8 mouse cellular contexts compared by ENCODE assay signal in genomic region chr7:16843441-16844171, GRCm38 (mm10). TPM values are rescaled to one million over a fixed set of nuclear protein-coding genes. Genes with fewer than 3 reads are reported as not detected.
DNase-seq lines count a peak whose midpoint lies in the region; ATAC-seq lines count a peak whose summit lies in the region.

No protein-coding gene starts in this region.

- H3K4me2 ChIP-seq in forebrain, embryonic 15.5 days (replicated peaks): peak overlapping the region; percentile 99
- H3K4me2 ChIP-seq in intestine, embryonic 14.5 days (ENCODE audit: low read length): peak overlapping the region; percentile 95
- H3K4me2 ChIP-seq in liver, embryonic 16.5 days (ENCODE audit: low read depth, low read length): peak overlapping the region; percentile 98
- H3K4me2 ChIP-seq in neural tube, embryonic 12.5 days (replicated peaks): peak overlapping the region; percentile 97

- H3K9me3 ChIP-seq in forebrain, embryonic 15.5 days: no peaks in the 10 kb centered on the region
- H3K9me3 ChIP-seq in intestine, embryonic 14.5 days (ENCODE audit: control insufficient read depth, low read length): no peaks in the 10 kb centered on the region
- no peaks in the 10 kb centered on the region for H3K9me3 ChIP-seq in liver, embryonic 16.5 days (replicated peaks; ENCODE audit: control insufficient read depth, low read length)
- H3K9me3 ChIP-seq in neural tube, embryonic 12.5 days: no peaks in the 10 kb centered on the region

- H3K4me3 ChIP-seq in forebrain, embryonic 15.5 days: peak overlapping the region; percentile 60
- H3K4me3 ChIP-seq in intestine, embryonic 14.5 days (ENCODE audit: low read depth, low read length): peak overlapping the region; percentile 58
- H3K4me3 ChIP-seq in liver, embryonic 16.5 days (ENCODE audit: low read depth, low read length): peak overlapping the region; percentile 78
- peak overlapping the region; percentile 56 for H3K4me3 ChIP-seq in neural tube, embryonic 12.5 days

- DNase-seq in urinary bladder, postnatal 14 days (ENCODE audit: low spot score): peak; percentile 56
- no peak for DNase-seq in urinary bladder, adult 2 months (ENCODE audit: low spot score)
- DNase-seq in intestine, embryonic 14.5 days (ENCODE audit: low spot score): peak; percentile 66
- no peak for DNase-seq in ovary, adult 18-20 months (ENCODE audit: low spot score)
- DNase-seq in gastrocnemius, postnatal 4 days (ENCODE audit: low spot score in 2 of 2): no peak

- H3K36me3 ChIP-seq in forebrain, embryonic 15.5 days: peaks cover 22% of the 10 kb centered on the region
- peaks cover 31% of the 10 kb centered on the region for H3K36me3 ChIP-seq in intestine, embryonic 14.5 days (ENCODE audit: control insufficient read depth, insufficient read depth, low read length)
- H3K36me3 ChIP-seq in liver, embryonic 16.5 days (ENCODE audit: control insufficient read depth, insufficient read depth): peaks cover 8% of the 10 kb centered on the region
- peaks cover 38% of the 10 kb centered on the region for H3K36me3 ChIP-seq in neural tube, embryonic 12.5 days

- H3K27ac ChIP-seq in forebrain, embryonic 15.5 days (replicated peaks): peak overlapping the region; percentile 70
- H3K27ac ChIP-seq in intestine, embryonic 14.5 days (ENCODE audit: low read depth): peak overlapping the region; percentile 57
- H3K27ac ChIP-seq in liver, embryonic 16.5 days (ENCODE audit: low read length): peak overlapping the region; percentile 72
- no peak overlapping the region for H3K27ac ChIP-seq in neural tube, embryonic 12.5 days

- no peaks in the 10 kb centered on the region for H3K27me3 ChIP-seq in forebrain, embryonic 15.5 days
- no peaks in the 10 kb centered on the region for H3K27me3 ChIP-seq in intestine, embryonic 14.5 days (replicated peaks; ENCODE audit: control insufficient read depth, insufficient read depth, low read length)
- no peaks in the 10 kb centered on the region for H3K27me3 ChIP-seq in liver, embryonic 16.5 days (ENCODE audit: control insufficient read depth, insufficient read depth, low read depth, low read length)
- H3K27me3 ChIP-seq in neural tube, embryonic 12.5 days (replicated peaks): no peaks in the 10 kb centered on the region

- peak overlapping the region; percentile 72 for H3K9ac ChIP-seq in forebrain, embryonic 15.5 days (replicated peaks)
- H3K9ac ChIP-seq in intestine, embryonic 14.5 days (ENCODE audit: low read length): peak overlapping the region; percentile 58
- peak overlapping the region; percentile 82 for H3K9ac ChIP-seq in liver, embryonic 16.5 days (ENCODE audit: low read depth, low read length)
- H3K9ac ChIP-seq in neural tube, embryonic 12.5 days: peak overlapping the region; percentile 76

- ATAC-seq in forebrain, embryonic 15.5 days (replicated peaks): 0 out of 2 replicates have a peak, but pooled peaks have one; percentile 5
- no peak for ATAC-seq in intestine, embryonic 14.5 days (replicated peaks; ENCODE audit: low FRiP score, low TSS enrichment, low read depth)
- ATAC-seq in liver, embryonic 16.5 days (ENCODE audit: low read depth): peak; percentile 30; the same call in 1 of the 2 replicates
- no peak for ATAC-seq in neural tube, embryonic 12.5 days (ENCODE audit: low FRiP score, low read depth)

- peaks cover 33% of the 10 kb centered on the region for H3K4me1 ChIP-seq in forebrain, embryonic 15.5 days
- H3K4me1 ChIP-seq in intestine, embryonic 14.5 days (replicated peaks; ENCODE audit: control insufficient read depth, insufficient read depth, low read length): peaks cover 16% of the 10 kb centered on the region
- peaks cover 33% of the 10 kb centered on the region for H3K4me1 ChIP-seq in liver, embryonic 16.5 days (ENCODE audit: control insufficient read depth, low read depth, low read length)
- H3K4me1 ChIP-seq in neural tube, embryonic 12.5 days: peaks cover 30% of the 10 kb centered on the region

- 2% methylated on average over 33 of the region's 33 CpGs for WGBS in forebrain, embryonic 15.5 days
- 1% methylated on average over 33 of the region's 33 CpGs for WGBS in intestine, embryonic 14.5 days
- under 1% methylated on average over 33 of the region's 33 CpGs for WGBS in liver, embryonic 16.5 days (ENCODE audit: insufficient replicate concordance)
- WGBS in neural tube, embryonic 12.5 days: 4% methylated on average over 33 of the region's 33 CpGs

RNA-seq across cellular contexts. Expression of gene Prkd2, which starts 0.9 kb away (rescaled TPM):
- 19.2 and 24.4 TPM in 2 replicates for polyA plus RNA-seq in urinary bladder, adult 2 months (2012; rRNA removed)
- 7.0 and 8.0 TPM in 2 replicates for polyA plus RNA-seq in forebrain, embryonic 15.5 days (2015; fragmentation: Nextera tagmentation; extraction: Ambion mirVana)
- polyA plus RNA-seq in intestine, embryonic 14.5 days (2014; fragmentation: Nextera tagmentation; extraction: Ambion mirVana): 12.0 and 12.8 TPM in 2 replicates
- 2.8 and 3.6 TPM in 2 replicates for polyA plus RNA-seq in liver, embryonic 16.5 days (2015; fragmentation: Nextera tagmentation; extraction: Ambion mirVana)
- polyA plus RNA-seq in neural tube, embryonic 12.5 days (2016; fragmentation: Nextera tagmentation; extraction: Ambion mirVana): 9.5 and 10.4 TPM in 2 replicates
- total RNA-seq in gastrocnemius, postnatal 4 days (2021): 10 to 100 TPM; 16.8 to 17.4 TPM

RNA-seq across cellular contexts. Expression of gene Fkrp, which starts 27.1 kb away (rescaled TPM):
- 17.2 and 21.3 TPM in 2 replicates for polyA plus RNA-seq in urinary bladder, adult 2 months (2012; rRNA removed)
- 28.2 and 29.0 TPM in 2 replicates for polyA plus RNA-seq in forebrain, embryonic 15.5 days (2015; fragmentation: Nextera tagmentation; extraction: Ambion mirVana)
- polyA plus RNA-seq in intestine, embryonic 14.5 days (2014; fragmentation: Nextera tagmentation; extraction: Ambion mirVana): 27.5 and 28.3 TPM in 2 replicates
- 7.8 and 8.9 TPM in 2 replicates for polyA plus RNA-seq in liver, embryonic 16.5 days (2015; fragmentation: Nextera tagmentation; extraction: Ambion mirVana)
- polyA plus RNA-seq in neural tube, embryonic 12.5 days (2016; fragmentation: Nextera tagmentation; extraction: Ambion mirVana): 35.7 and 36.2 TPM in 2 replicates
- 10 to 100 TPM; 22.7 to 22.9 TPM for total RNA-seq in gastrocnemius, postnatal 4 days (2021)

RNA-seq across cellular contexts. Expression of gene Strn4, which starts 27.9 kb away (rescaled TPM):
- polyA plus RNA-seq in urinary bladder, adult 2 months (2012; rRNA removed): 78.6 and 101 TPM in 2 replicates
- polyA plus RNA-seq in forebrain, embryonic 15.5 days (2015; fragmentation: Nextera tagmentation; extraction: Ambion mirVana): 185 and 193 TPM in 2 replicates
- 107 and 111 TPM in 2 replicates for polyA plus RNA-seq in intestine, embryonic 14.5 days (2014; fragmentation: Nextera tagmentation; extraction: Ambion mirVana)
- 27.4 and 29.8 TPM in 2 replicates for polyA plus RNA-seq in liver, embryonic 16.5 days (2015; fragmentation: Nextera tagmentation; extraction: Ambion mirVana)
- polyA plus RNA-seq in neural tube, embryonic 12.5 days (2016; fragmentation: Nextera tagmentation; extraction: Ambion mirVana): 170 and 172 TPM in 2 replicates
- total RNA-seq in gastrocnemius, postnatal 4 days (2021): 10 to 100 TPM; 66.6 to 78.7 TPM

RNA-seq across cellular contexts. Expression of gene Dact3, which starts 31.5 kb away (rescaled TPM):
- polyA plus RNA-seq in urinary bladder, adult 2 months (2012; rRNA removed): 61.5 and 82.9 TPM in 2 replicates
- polyA plus RNA-seq in forebrain, embryonic 15.5 days (2015; fragmentation: Nextera tagmentation; extraction: Ambion mirVana): 3.3 and 3.4 TPM in 2 replicates
- 5.3 and 5.5 TPM in 2 replicates for polyA plus RNA-seq in intestine, embryonic 14.5 days (2014; fragmentation: Nextera tagmentation; extraction: Ambion mirVana)
- polyA plus RNA-seq in liver, embryonic 16.5 days (2015; fragmentation: Nextera tagmentation; extraction: Ambion mirVana): 0.05 and 0.12 TPM in 2 replicates
- 9.0 and 10.2 TPM in 2 replicates for polyA plus RNA-seq in neural tube, embryonic 12.5 days (2016; fragmentation: Nextera tagmentation; extraction: Ambion mirVana)
- 10 to 100 TPM; 17.8 to 19.0 TPM for total RNA-seq in gastrocnemius, postnatal 4 days (2021)

RNA-seq across cellular contexts. Expression of gene Gng8, which starts 48.0 kb away (rescaled TPM):
- 26.7 and 27.5 TPM in 2 replicates for polyA plus RNA-seq in urinary bladder, adult 2 months (2012; rRNA removed)
- polyA plus RNA-seq in forebrain, embryonic 15.5 days (2015; fragmentation: Nextera tagmentation; extraction: Ambion mirVana): 4.4 TPM in 2 replicates
- 12.5 and 13.9 TPM in 2 replicates for polyA plus RNA-seq in intestine, embryonic 14.5 days (2014; fragmentation: Nextera tagmentation; extraction: Ambion mirVana)
- polyA plus RNA-seq in liver, embryonic 16.5 days (2015; fragmentation: Nextera tagmentation; extraction: Ambion mirVana): 0.17 TPM in 1 of 2 replicates, not detected in the other
- polyA plus RNA-seq in neural tube, embryonic 12.5 days (2016; fragmentation: Nextera tagmentation; extraction: Ambion mirVana): 8.4 and 9.6 TPM in 2 replicates
- total RNA-seq in gastrocnemius, postnatal 4 days (2021): 1 to 10 TPM; 2.6 TPM

Comparison
In these comparisons a context has a peak if more than half of its experiments do, and no peak if none do; other contexts are left out.
1. DNase-seq: peak in urinary bladder, postnatal 14 days (single experiment) and intestine, embryonic 14.5 days (single experiment); none in urinary bladder, adult 2 months (single experiment), ovary, adult 18-20 months (single experiment) and gastrocnemius, postnatal 4 days (0 of 2).
2. ATAC-seq: peak in forebrain, embryonic 15.5 days (single experiment) and liver, embryonic 16.5 days (single experiment); none in intestine, embryonic 14.5 days (single experiment) and neural tube, embryonic 12.5 days (single experiment).
3. Peak in every context shown above with its lines, with median percentiles within 50 percentile points of each other: H3K4me2 ChIP-seq, H3K4me3 ChIP-seq and H3K9ac ChIP-seq.